Mouse (Mus musculus) MEL (cell line): Measurements from ENCODE around the gene Oosp2. TPM values are rescaled to one million over a fixed set of nuclear protein-coding genes. Genes with fewer than 3 reads are reported as not detected.

Experiments
- DNase-seq: peaks from one replicate; pipeline ENCODE4 v3.0.0; 2011; ENCODE audit warnings: low read depth, low spot score
- H3K27ac ChIP-seq: 2 replicates; pipeline ENCODE4 v1.5.1; 2012; ENCODE audit warnings: low read depth, mild to moderate bottlenecking, control low read depth, low read length, moderate library complexity; ENCODE audit not compliant: control insufficient read depth
- H3K27me3 ChIP-seq, 2 experiments: fragments of 150-350 bp in 1 of 2; sonication (generic) in 1 of 2; 2 replicates each; pipeline ENCODE4 v1.6.1; 2012; ENCODE audit warnings: low read length in 2 of 2, mild to moderate bottlenecking in 2 of 2, improper control_type of control experiment in 1 of 2, moderate library complexity in 1 of 2; ENCODE audit not compliant: insufficient read depth in 2 of 2, control insufficient read depth in 1 of 2
- H3K36me3 ChIP-seq, 2 experiments: 2 replicates each; pipeline ENCODE4 v1.6.1; 2012 to 2014; ENCODE audit warnings: low read length in 2 of 2, improper control_type of control experiment in 1 of 2, inconsistent platforms in 1 of 2, mild to moderate bottlenecking in 1 of 2; ENCODE audit not compliant: insufficient read depth in 2 of 2, control insufficient read depth in 1 of 2
- H3K4me1 ChIP-seq, 2 experiments: fragments of 150-350 bp in 1 of 2; sonication (generic) in 1 of 2; 2 replicates each; pipeline ENCODE4 v1.6.1; 2012; ENCODE audit warnings: low read length in 2 of 2, improper control_type of control experiment in 1 of 2, mild to moderate bottlenecking in 1 of 2; ENCODE audit not compliant: insufficient read depth in 2 of 2, control insufficient read depth in 1 of 2
- H3K4me3 ChIP-seq, 2 experiments: fragments of 150-350 bp in 1 of 2; sonication (generic) in 1 of 2; 2 replicates each; pipeline ENCODE4 v1.5.1; 2012; ENCODE audit warnings: low read depth in 2 of 2, low read length in 2 of 2, mild to moderate bottlenecking in 2 of 2, moderate library complexity in 2 of 2, control low read depth in 1 of 2, improper control_type of control experiment in 1 of 2; ENCODE audit not compliant: control insufficient read depth in 1 of 2, insufficient read depth in 1 of 2
- H3K79me2 ChIP-seq: 2 replicates; pipeline ENCODE4 v1.6.1; 2012; ENCODE audit warnings: mild to moderate bottlenecking, low read length, moderate library complexity; ENCODE audit not compliant: control insufficient read depth, poor library complexity, insufficient read depth
- H3K9ac ChIP-seq: 2 replicates; pipeline ENCODE4 v1.6.1; 2012; ENCODE audit warnings: low read depth, mild to moderate bottlenecking, control low read depth, low read length, moderate library complexity; ENCODE audit not compliant: control insufficient read depth, poor library complexity, severe bottlenecking
- H3K9me3 ChIP-seq: fragments of 150-350 bp; sonication (generic); replicated peaks from 2 replicates; pipeline ENCODE4 v1.6.1; 2012; ENCODE audit warnings: mild to moderate bottlenecking, low read length, improper control_type of control experiment, moderate library complexity; ENCODE audit not compliant: insufficient read depth
- CHD1 ChIP-seq: IDR thresholded peaks from 2 replicates; pipeline ENCODE4 v1.6.1; 2012; ENCODE audit warnings: low read depth, mild to moderate bottlenecking, inconsistent platforms, low read length, improper control_type of control experiment
- E2F4 ChIP-seq: IDR thresholded peaks from 2 replicates; pipeline ENCODE4 v1.6.1; 2011; ENCODE audit warnings: low read depth, low read length, improper control_type of control experiment, borderline replicate concordance
- ELF1 ChIP-seq: IDR thresholded peaks from 2 replicates; pipeline ENCODE4 v1.6.1; 2014; ENCODE audit warnings: low read depth, mild to moderate bottlenecking, inconsistent platforms, low read length, improper control_type of control experiment, moderate library complexity
- EP300 ChIP-seq, 2 experiments: IDR thresholded peaks; 2 replicates each; pipeline ENCODE4 v1.6.1; 2011; ENCODE audit warnings: improper control_type of control experiment in 2 of 2, low read length in 2 of 2, low read depth in 1 of 2, mild to moderate bottlenecking in 1 of 2
- ETS1 ChIP-seq: IDR thresholded peaks from 2 replicates; pipeline ENCODE4 v1.6.1; 2012; ENCODE audit warnings: low read depth, mild to moderate bottlenecking, inconsistent platforms, low read length, improper control_type of control experiment, moderate library complexity
- GATA1 ChIP-seq: IDR thresholded peaks from 2 replicates; pipeline ENCODE4 v1.6.1; 2011; ENCODE audit warnings: low read depth, low read length, improper control_type of control experiment
- JUND ChIP-seq: IDR thresholded peaks from 2 replicates; pipeline ENCODE4 v1.6.1; 2011; ENCODE audit warnings: low read depth, mild to moderate bottlenecking, improper control_type of control experiment, low read length
- MAX ChIP-seq: IDR thresholded peaks from 2 replicates; pipeline ENCODE4 v1.6.1; 2011; ENCODE audit warnings: low read length, improper control_type of control experiment
- MAZ ChIP-seq: IDR thresholded peaks from 2 replicates; pipeline ENCODE4 v1.6.1; 2012; ENCODE audit warnings: low read depth, mild to moderate bottlenecking, inconsistent platforms, low read length, improper control_type of control experiment
- MEF2A ChIP-seq: IDR thresholded peaks from 2 replicates; pipeline ENCODE4 v1.6.1; 2014; ENCODE audit warnings: low read depth, mild to moderate bottlenecking, inconsistent platforms, low read length, improper control_type of control experiment; ENCODE audit not compliant: poor library complexity, insufficient replicate concordance, severe bottlenecking; ENCODE audit errors: extremely low read depth
- MXI1 ChIP-seq: IDR thresholded peaks from 2 replicates; pipeline ENCODE4 v1.6.1; 2011; ENCODE audit warnings: mild to moderate bottlenecking, low read depth, low read length, improper control_type of control experiment
- NELFE ChIP-seq: IDR thresholded peaks from 2 replicates; pipeline ENCODE4 v1.6.1; 2011; ENCODE audit warnings: low read depth, low read length, improper control_type of control experiment
- NRF1 ChIP-seq: IDR thresholded peaks from 2 replicates; pipeline ENCODE4 v1.6.1; 2014; ENCODE audit warnings: low read depth, mild to moderate bottlenecking, inconsistent platforms, low read length, improper control_type of control experiment, moderate library complexity; ENCODE audit not compliant: poor library complexity, insufficient read depth, severe bottlenecking
- POLR2A ChIP-seq, 2 experiments: IDR thresholded peaks; 2 replicates each; pipeline ENCODE4 v1.6.1; 2011 to 2012; ENCODE audit warnings: low read length in 2 of 2, mild to moderate bottlenecking in 2 of 2, control low read depth in 1 of 2, improper control_type of control experiment in 1 of 2, low read depth in 1 of 2, moderate library complexity in 1 of 2; ENCODE audit not compliant: control insufficient read depth in 1 of 2, insufficient read depth in 1 of 2, poor library complexity in 1 of 2
- POLR2AphosphoS2 ChIP-seq: IDR thresholded peaks from 2 replicates; pipeline ENCODE4 v1.6.1; 2011; ENCODE audit warnings: low read length, improper control_type of control experiment
- RAD21 ChIP-seq: IDR thresholded peaks from 2 replicates; pipeline ENCODE4 v1.6.1; 2011; ENCODE audit warnings: mild to moderate bottlenecking, low read depth, low read length, improper control_type of control experiment
- RCOR1 ChIP-seq: IDR thresholded peaks from 2 replicates; pipeline ENCODE4 v1.6.1; 2012; ENCODE audit warnings: low read depth, mild to moderate bottlenecking, inconsistent platforms, low read length, improper control_type of control experiment
- SMC3 ChIP-seq: IDR thresholded peaks from 2 replicates; pipeline ENCODE4 v1.6.1; 2011; ENCODE audit warnings: low read depth, low read length, improper control_type of control experiment
- TCF12 ChIP-seq: IDR thresholded peaks from 2 replicates; pipeline ENCODE4 v1.6.1; 2014; ENCODE audit warnings: low read depth, mild to moderate bottlenecking, inconsistent platforms, low read length, improper control_type of control experiment, moderate library complexity
- UBTF ChIP-seq: IDR thresholded peaks from 2 replicates; pipeline ENCODE4 v1.6.1; 2012; ENCODE audit warnings: low read depth, mild to moderate bottlenecking, inconsistent platforms, low read length, improper control_type of control experiment, moderate library complexity, borderline replicate concordance; ENCODE audit not compliant: insufficient read depth
- USF2 ChIP-seq, 2 experiments: IDR thresholded peaks; 2 replicates each; pipeline ENCODE4 v1.6.1; 2011 to 2012; ENCODE audit warnings: improper control_type of control experiment in 2 of 2, low read length in 2 of 2, borderline replicate concordance in 1 of 2, inconsistent platforms in 1 of 2, low read depth in 1 of 2, mild to moderate bottlenecking in 1 of 2; ENCODE audit not compliant: insufficient read depth in 1 of 2
- ZC3H11A ChIP-seq: IDR thresholded peaks from 2 replicates; pipeline ENCODE4 v1.6.1; 2012; ENCODE audit warnings: low read depth, mild to moderate bottlenecking, inconsistent platforms, low read length, improper control_type of control experiment
- ZKSCAN1 ChIP-seq: IDR thresholded peaks from 2 replicates; pipeline ENCODE4 v1.6.1; 2012; ENCODE audit warnings: low read depth, mild to moderate bottlenecking, inconsistent platforms, low read length, improper control_type of control experiment, moderate library complexity
- polyA plus RNA-seq, 2 experiments: library from polyadenylated mRNA; stranded (reverse) in 1 of 2; unstranded in 1 of 2; fragments of >175 nt in 1 of 2; fragments of >200 nt in 1 of 2; gene quantifications; 2 replicates each; pipeline versions ENCODE4 v1.2.1 to v1.2.4; 2012; ENCODE audit warnings: low replicate concordance in 2 of 2, low read depth in 1 of 2; ENCODE audit not compliant: insufficient read length in 2 of 2, insufficient read depth in 1 of 2, missing spikeins in 1 of 2
- total RNA-seq: library from RNA; depleted of rRNA; stranded (reverse); fragments of 300-350 nt; gene quantifications from 2 replicates; pipeline ENCODE4 v1.2.3, GENCODE M21; 2012; rRNA removed

Gene Oosp2
- total RNA-seq, result not detected in 2 replicates
- polyA plus RNA-seq, result not detected

DNA sequence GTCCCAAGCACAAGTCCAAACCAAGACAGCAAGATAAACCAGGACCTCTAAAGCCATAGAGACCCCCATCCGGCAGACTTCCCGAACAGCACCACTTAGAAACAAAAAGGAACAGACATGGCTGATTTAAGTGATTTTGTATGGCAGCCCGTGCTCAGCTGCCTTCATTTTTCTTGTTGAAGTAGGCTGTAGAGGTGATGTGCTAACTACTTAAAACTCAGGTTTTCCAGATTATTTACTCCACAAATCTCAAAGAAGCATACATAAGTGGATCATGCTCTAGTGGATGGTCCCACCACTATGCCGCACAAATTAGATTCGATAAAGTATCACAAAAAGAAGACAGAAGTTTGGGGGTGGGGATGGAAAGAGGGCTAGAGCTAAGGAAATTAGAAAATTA lies at the start of gene Oosp2:
Oosp2 (minus strand) TSS at position 101 of the 400 bp plus-strand sequence.
- Histone ChIP-seq H3K36me3 (no peaks in the 10 kb centered on the region), H3K27me3 (peaks cover 5 to 7% of the 10 kb centered on the region in 2 experiments; a peak in 3 of 4 replicates), H3K4me3 (no peak within 1 kb of the TSS), H3K4me1 (no peaks in the 10 kb centered on the region), H3K79me2 (no peaks in the 10 kb centered on the region), H3K9me3 (no peaks in the 10 kb centered on the region), H3K27ac (no peak within 1 kb of the TSS), H3K9ac (no peak within 1 kb of the TSS)
- TF ChIP-seq EP300 (IDR thresholded peaks at IDR 0.05; ENCODE audit: low read depth in 1 of 2, low read length in 2 of 2) (no peak), ZKSCAN1 (no peak), MXI1 (no peak), POLR2A (IDR thresholded peaks at IDR 0.05; ENCODE audit: control insufficient read depth in 1 of 2, insufficient read depth in 1 of 2, low read depth in 1 of 2, low read length in 2 of 2, poor library complexity in 1 of 2) (no peak), TCF12 (no peak), E2F4 (no peak), RAD21 (no peak), JUND (no peak), MAX (no peak), ELF1 (no peak), MEF2A (no peak), NRF1 (no peak), ZC3H11A (no peak), NELFE (no peak), POLR2AphosphoS2 (no peak), USF2 (IDR thresholded peaks at IDR 0.05; ENCODE audit: borderline replicate concordance in 1 of 2, insufficient read depth in 1 of 2, low read depth in 1 of 2, low read length in 2 of 2) (no peak), CHD1 (no peak), RCOR1 (no peak), ETS1 (no peak), GATA1 (no peak)
- DNase-seq, result no peak

DNA sequence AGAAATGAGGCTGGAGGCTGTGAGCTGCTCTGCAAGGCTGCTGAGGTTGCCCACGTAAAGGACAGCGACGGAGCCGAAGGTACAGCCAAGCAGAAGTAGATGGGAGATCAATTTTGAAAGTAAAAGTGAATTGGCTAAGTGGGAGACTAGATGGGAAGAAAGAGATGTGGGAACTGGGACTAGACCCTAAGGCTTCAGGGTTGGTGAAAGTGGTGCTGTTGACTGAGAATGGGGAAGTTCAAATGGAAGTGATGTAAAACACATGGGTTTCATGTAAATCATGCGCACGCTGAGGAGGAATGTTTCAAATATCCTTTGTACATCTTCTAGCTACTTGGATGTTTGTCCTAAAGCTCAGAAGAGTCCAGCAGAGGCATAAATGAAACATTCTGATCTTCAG lies 38.0 kb upstream of the Oosp2 start:
- H3K79me2 ChIP-seq, result no peaks in the 10 kb centered on the region
- H3K27me3 ChIP-seq, result peaks cover 4 to 8% of the 10 kb centered on the region in 2 experiments; a peak in 3 of 4 replicates
- no peak for DNase-seq
- H3K4me3 ChIP-seq, result no peak overlapping the region
- no peak for TF ChIP-seq MAZ
- TF ChIP-seq NRF1, result no peak
- TF ChIP-seq ZKSCAN1, result no peak
- no peak for TF ChIP-seq TCF12
- TF ChIP-seq UBTF, result no peak
- TF ChIP-seq SMC3, result no peak
- no peak overlapping the region for H3K9ac ChIP-seq
- no peak overlapping the region for H3K27ac ChIP-seq
- H3K9me3 ChIP-seq, result no peaks in the 10 kb centered on the region
- no peaks in the 10 kb centered on the region for H3K36me3 ChIP-seq
- H3K4me1 ChIP-seq, result no peaks in the 10 kb centered on the region
